Mouse (Mus musculus) forebrain, postnatal 0 days (tissue): ENCODE data around the gene Gm28043. TPM values are rescaled to one million over a fixed set of nuclear protein-coding genes. Genes with fewer than 3 reads are reported as not detected.

Source experiments
- ATAC-seq: fragments of 200-750 bp; cut with Nextera tagmentation; 2 replicates; pipeline ENCODE4 v1.8.0; 2017; ENCODE audit warnings: mild to moderate bottlenecking, moderate library complexity
- DNase-seq: peaks from one replicate; pipeline ENCODE4 v3.0.0-alpha.2; 2015
- H3K27ac ChIP-seq: fragments of 300-500 bp; sonication (generic); 2 replicates; pipeline ENCODE4 v1.5.1; 2014; ENCODE audit warnings: low read depth, mild to moderate bottlenecking, antibody characterized with exemption, low read length, moderate library complexity, mixed read lengths
- H3K27me3 ChIP-seq: fragments of 300-500 bp; sonication (generic); 2 replicates; pipeline ENCODE4 v1.6.1; 2014; ENCODE audit warnings: mild to moderate bottlenecking, low read length, mixed read lengths; ENCODE audit not compliant: insufficient read depth
- H3K36me3 ChIP-seq: fragments of 300-500 bp; sonication (generic); 2 replicates; pipeline ENCODE4 v1.6.1; 2014; ENCODE audit warnings: mild to moderate bottlenecking, moderate library complexity; ENCODE audit not compliant: insufficient read depth
- H3K4me1 ChIP-seq: fragments of 300-500 bp; sonication (generic); 2 replicates; pipeline ENCODE4 v1.6.1; 2014; ENCODE audit warnings: antibody characterized with exemption; ENCODE audit not compliant: insufficient read depth
- H3K4me2 ChIP-seq: fragments of 300-500 bp; sonication (generic); 2 replicates; pipeline ENCODE4 v1.6.1; 2014; ENCODE audit warnings: low read depth, mild to moderate bottlenecking, moderate library complexity
- H3K4me3 ChIP-seq: fragments of 300-500 bp; sonication (generic); 2 replicates; pipeline ENCODE4 v1.5.1; 2014; ENCODE audit warnings: low read depth, low read length, mixed read lengths
- H3K9ac ChIP-seq: fragments of 300-500 bp; sonication (generic); 2 replicates; pipeline ENCODE4 v1.6.1; 2014; ENCODE audit warnings: mild to moderate bottlenecking
- H3K9me3 ChIP-seq: fragments of 300-500 bp; sonication (generic); 2 replicates; pipeline ENCODE4 v1.6.1; 2016; ENCODE audit warnings: low read length
- CTCF ChIP-seq: sonication (generic); IDR thresholded peaks from 2 replicates; pipeline ENCODE4 v1.5.1; 2016; ENCODE audit warnings: antibody characterized with exemption, control low read depth, low read depth
- WGBS: fragments of 180-500 bp; shearing (Covaris S2); extraction: QIAGEN DNeasy Blood & Tissue Kit; methylation state at CpG from one replicate; pipeline ENCODE4 v1.1.7; 2014; 5-methylcytosine and 5-hydroxymethylcytosine counted together
- polyA plus RNA-seq: library from polyadenylated mRNA; unstranded; fragments of >200 nt; fragmentation: Nextera tagmentation; extraction: Ambion mirVana; gene quantifications from 2 replicates; pipeline ENCODE4 v1.2.1, GENCODE M21; 2015
- total RNA-seq: library from RNA; depleted of rRNA; stranded (reverse); fragments of >200 nt; gene quantifications from 2 replicates; pipeline ENCODE4 v1.2.3, GENCODE M21; 2014

Gene Gm28043
- total and polyA plus RNA-seq, 2 experiments from 2014 or later, result 2.3 to 7.0 TPM

GRCm38 (mm10) chr17:29584737-29585136 is 29.9 kb upstream of the Gm28043 start:
- Histone ChIP-seq H3K27me3 (no peaks in the 10 kb centered on the region), H3K27ac (0 out of 2 replicates have a peak overlapping the region, but pooled peaks have one; percentile 10), H3K4me3 (no peak overlapping the region), H3K9me3 (no peaks in the 10 kb centered on the region), H3K9ac (no peak overlapping the region), H3K4me1 (peaks cover 5% of the 10 kb centered on the region; the same call in 1 of the 2 replicates), H3K4me2 (no peak overlapping the region), H3K36me3 (peaks cover 19% of the 10 kb centered on the region)
- 43% methylated on average over 3 of the region's 3 CpGs for WGBS
- TF ChIP-seq CTCF, result no peak
- DNase-seq (peak; percentile 52), ATAC-seq (peak; percentile 42)

- Histone ChIP-seq H3K9ac (no peak overlapping the region), H3K4me1 (peaks cover 5% of the 10 kb centered on the region; the same call in 1 of the 2 replicates), H3K4me2 (no peak overlapping the region), H3K27me3 (no peaks in the 10 kb centered on the region), H3K27ac (no peak overlapping the region), H3K4me3 (no peak overlapping the region), H3K9me3 (no peaks in the 10 kb centered on the region), H3K36me3 (peaks cover 13% of the 10 kb centered on the region)
- no peak for DNase-seq
- WGBS, result 82% methylated on average over 6 of the region's 6 CpGs
- ATAC-seq, result no peak
- no peak for TF ChIP-seq CTCF
Observed at GRCm38 (mm10) chr17:29585446-29585845, 29.2 kb upstream of the Gm28043 start.

GRCm38 (mm10) chr17:29586921-29587320 is 27.8 kb upstream of the Gm28043 start:
- Histone ChIP-seq H3K36me3 (peaks cover 5% of the 10 kb centered on the region), H3K27me3 (no peaks in the 10 kb centered on the region), H3K27ac (no peak overlapping the region), H3K9me3 (no peaks in the 10 kb centered on the region), H3K9ac (no peak overlapping the region), H3K4me2 (no peak overlapping the region), H3K4me1 (peaks cover 5% of the 10 kb centered on the region; the same call in 1 of the 2 replicates), H3K4me3 (no peak overlapping the region)
- no peak for TF ChIP-seq CTCF
- DNase-seq (no peak), ATAC-seq (no peak)
- 90% methylated on average over 9 of the region's 9 CpGs for WGBS

- H3K4me1 ChIP-seq, result peaks cover 1% of the 10 kb centered on the region; the same call in 1 of the 2 replicates
- peak; percentile 78 for ATAC-seq
- H3K9me3 ChIP-seq, result no peaks in the 10 kb centered on the region
- no peak overlapping the region for H3K9ac ChIP-seq
- WGBS, result 16% methylated on average over 11 of the region's 11 CpGs
- H3K36me3 ChIP-seq, result peaks cover 4% of the 10 kb centered on the region
- peak; percentile 57 for DNase-seq
- H3K4me2 ChIP-seq, result no peak overlapping the region
- H3K27ac ChIP-seq, result 0 out of 2 replicates have a peak overlapping the region, but pooled peaks have one; percentile 21
- H3K4me3 ChIP-seq, result no peak overlapping the region
- H3K27me3 ChIP-seq, result no peaks in the 10 kb centered on the region
- TF ChIP-seq CTCF, result no peak
Observed at GRCm38 (mm10) chr17:29589221-29589898, 25.3 kb upstream of the Gm28043 start.

- H3K27me3 ChIP-seq, result no peaks in the 10 kb centered on the region
- TF ChIP-seq CTCF, result no peak
- DNase-seq, result no peak
- H3K36me3 ChIP-seq, result peaks cover 44% of the 10 kb centered on the region
- WGBS, result 80% methylated on average over 15 of the region's 15 CpGs
- H3K9me3 ChIP-seq, result no peaks in the 10 kb centered on the region
- no peaks in the 10 kb centered on the region for H3K4me1 ChIP-seq
- no peak overlapping the region for H3K4me3 ChIP-seq
- peak; percentile 18; the same call in 1 of the 2 replicates for ATAC-seq
- no peak overlapping the region for H3K9ac ChIP-seq
- H3K4me2 ChIP-seq, result no peak overlapping the region
- H3K27ac ChIP-seq, result no peak overlapping the region
Observed at GRCm38 (mm10) chr17:29595891-29596770, 18.5 kb upstream of the Gm28043 start.

GRCm38 (mm10) chr17:29596771-29597132 is 17.9 kb upstream of the Gm28043 start:
- no peaks in the 10 kb centered on the region for H3K4me1 ChIP-seq
- no peak overlapping the region for H3K4me2 ChIP-seq
- H3K9me3 ChIP-seq, result no peaks in the 10 kb centered on the region
- no peak overlapping the region for H3K4me3 ChIP-seq
- 69% methylated on average over 13 of the region's 13 CpGs for WGBS
- no peak for ATAC-seq
- no peak for DNase-seq
- no peak overlapping the region for H3K9ac ChIP-seq
- TF ChIP-seq CTCF, result no peak
- H3K27ac ChIP-seq, result no peak overlapping the region
- peaks cover 44% of the 10 kb centered on the region for H3K36me3 ChIP-seq
- no peaks in the 10 kb centered on the region for H3K27me3 ChIP-seq

- TF ChIP-seq CTCF, result no peak
- H3K4me3 ChIP-seq, result no peak overlapping the region
- no peak for ATAC-seq
- 94% methylated on average over 14 of the region's 14 CpGs for WGBS
- H3K9me3 ChIP-seq, result no peaks in the 10 kb centered on the region
- no peak for DNase-seq
- no peak overlapping the region for H3K4me2 ChIP-seq
- no peak overlapping the region for H3K27ac ChIP-seq
- no peak overlapping the region for H3K9ac ChIP-seq
- peaks cover 49% of the 10 kb centered on the region for H3K36me3 ChIP-seq
- H3K4me1 ChIP-seq, result no peaks in the 10 kb centered on the region
- no peaks in the 10 kb centered on the region for H3K27me3 ChIP-seq
Observed at GRCm38 (mm10) chr17:29599051-29599450, 15.6 kb upstream of the Gm28043 start.
